Mouse (Mus musculus) testis, adult 2 months (tissue): Measurements from ENCODE around the gene Cbl.

Experiments
- CTCF ChIP-seq: fragments of 200-500 bp; IDR thresholded peaks from 2 replicates; pipeline ENCODE4 v1.5.1; 2012; ENCODE audit warnings: low read depth, mild to moderate bottlenecking, inconsistent platforms, low read length, moderate library complexity; ENCODE audit not compliant: control insufficient read depth, insufficient read depth, insufficient replicate concordance
- POLR2A ChIP-seq: fragments of 200-500 bp; IDR thresholded peaks from 2 replicates; pipeline ENCODE4 v1.6.1; 2012; ENCODE audit warnings: low read depth, mild to moderate bottlenecking, inconsistent platforms, low read length, moderate library complexity; ENCODE audit not compliant: control insufficient read depth

DNA sequence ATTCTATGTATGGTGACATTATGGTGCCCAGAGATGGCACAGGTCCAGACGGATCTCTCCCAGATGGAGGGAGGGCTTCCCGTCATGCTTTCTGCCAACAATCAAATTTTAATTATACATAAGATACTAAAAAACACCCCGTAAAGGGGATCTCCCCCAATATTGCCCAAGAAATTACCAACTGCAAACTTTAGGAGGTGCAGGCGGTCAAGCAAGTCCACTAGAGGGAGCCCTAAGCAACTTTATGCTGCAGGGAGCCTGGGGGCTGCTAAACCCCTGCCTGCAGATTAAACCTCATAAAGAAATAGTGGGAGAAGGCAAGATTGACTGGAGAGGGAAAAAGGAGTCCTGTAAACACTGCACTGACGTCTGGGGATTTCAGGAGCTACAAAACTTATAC, 5.6 kb upstream of the Cbl start:
- TF ChIP-seq CTCF, result peak; percentile 65; the same call in 1 of the 2 replicates
- TF ChIP-seq POLR2A, result no peak
